Mouse (Mus musculus) small intestine, adult 2 months (tissue): ENCODE data around the gene Fasn.

Experiments
- CTCF ChIP-seq: fragments of 200-500 bp; IDR thresholded peaks from 2 replicates; pipeline ENCODE4 v1.5.1; 2012; ENCODE audit warnings: low read depth, mild to moderate bottlenecking, control low read depth, inconsistent platforms, low read length, moderate library complexity, mixed read lengths; ENCODE audit not compliant: insufficient replicate concordance, insufficient read length; ENCODE audit errors: extremely low read depth
- POLR2A ChIP-seq: fragments of 200-500 bp; IDR thresholded peaks from 2 replicates; pipeline ENCODE4 v1.6.1; 2012; ENCODE audit warnings: low read depth, mild to moderate bottlenecking, control low read depth, inconsistent platforms, low read length, moderate library complexity

DNA sequence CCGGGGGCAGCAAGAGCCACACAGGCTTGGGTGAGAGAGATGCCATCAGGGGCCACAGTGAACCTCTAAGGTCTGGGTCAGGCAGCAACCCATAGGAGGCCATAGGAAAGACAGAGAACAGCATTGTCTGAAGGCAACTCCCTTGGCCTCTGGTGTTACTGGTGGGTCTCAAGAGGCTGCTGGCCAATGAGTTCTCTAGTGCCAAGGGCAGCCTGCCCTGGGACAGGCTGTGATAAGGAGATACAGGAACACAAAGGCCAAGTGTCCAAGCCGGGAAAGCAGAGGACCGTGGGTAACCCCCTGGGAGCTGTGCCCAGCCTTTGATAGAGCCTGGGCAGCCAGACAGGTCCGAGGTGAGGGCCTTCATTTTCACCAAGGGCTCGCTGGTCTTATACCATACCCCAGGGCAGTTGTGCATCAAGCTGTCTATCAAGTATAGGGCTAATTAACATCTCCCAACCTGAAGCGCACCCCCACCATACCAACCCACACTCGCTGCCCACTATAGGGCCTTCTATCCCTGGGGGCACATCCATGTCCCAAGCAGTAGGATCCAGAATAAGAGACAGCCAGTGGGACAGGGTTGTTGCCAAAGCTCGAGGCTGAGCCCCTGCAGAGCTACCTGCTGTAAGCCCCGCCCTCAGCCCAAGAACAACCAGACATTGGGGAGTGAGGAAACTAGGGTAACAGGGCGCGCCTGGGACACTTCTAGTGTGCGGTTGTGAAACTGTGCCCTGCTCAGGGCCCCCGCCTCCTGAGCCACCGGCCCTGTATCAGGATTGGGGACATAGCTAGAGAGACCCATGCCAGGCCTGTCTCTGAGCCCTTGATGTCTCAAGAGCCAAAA, 3.0 kb downstream of the Fasn start:
- TF ChIP-seq CTCF (no peak), POLR2A (no peak)
